8 mouse cellular contexts compared by ENCODE assay signal in the genomic region with DNA sequence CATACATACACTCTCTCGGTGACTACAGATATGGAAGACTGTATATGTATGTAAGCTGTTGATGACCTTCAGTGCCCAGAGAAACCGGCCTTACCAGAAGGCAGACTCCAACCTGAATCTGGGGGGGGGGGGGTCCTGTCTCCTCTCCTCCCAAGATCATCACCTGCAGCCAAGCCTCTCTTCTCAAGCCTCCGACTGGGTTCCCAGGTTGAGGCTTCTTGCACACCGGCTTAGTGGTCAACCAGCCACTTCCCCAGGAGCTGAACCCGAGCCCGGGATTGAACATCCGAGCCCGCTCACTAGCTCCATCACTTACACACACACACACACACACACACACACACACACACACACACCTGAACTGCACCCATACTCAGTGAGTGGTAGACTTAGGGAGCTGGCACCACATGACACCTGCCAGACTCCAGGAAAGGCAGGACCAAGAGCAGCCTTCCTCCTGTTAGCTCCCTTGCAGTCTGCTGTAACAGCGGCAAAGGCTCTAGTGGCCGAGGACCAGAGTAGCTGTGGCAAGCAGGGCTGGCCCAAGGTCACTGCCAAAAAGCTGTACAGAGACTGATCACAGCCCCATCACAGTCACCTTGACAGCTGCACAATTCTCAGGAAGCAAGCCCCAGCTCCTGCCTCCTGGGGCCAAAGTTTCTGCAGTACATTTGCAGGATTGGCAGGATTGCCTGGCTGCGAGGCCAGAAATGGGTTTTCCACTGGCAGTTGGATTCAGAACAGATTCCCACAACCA. TPM values are rescaled to one million over a fixed set of nuclear protein-coding genes. Genes with fewer than 3 reads are reported as not detected.
A peak's percentile ranks its signal among the peaks of the same experiment; 100 is the strongest.
DNase-seq lines count a peak whose midpoint lies in the region; ATAC-seq and TF ChIP-seq lines count a peak whose summit lies in the region.

No protein-coding gene starts in this region.

- H3K36me3 ChIP-seq in E14TG2a.4 (ENCODE audit: insufficient read depth, low read length), result peaks cover 98% of the 10 kb centered on the region
- peaks cover 3% of the 10 kb centered on the region for H3K36me3 ChIP-seq in forebrain, embryonic 15.5 days
- no peaks in the 10 kb centered on the region for H3K36me3 ChIP-seq in small intestine, adult 2 months (ENCODE audit: control insufficient read depth, insufficient read depth, low read length)

- peaks cover 97% of the 10 kb centered on the region for H3K4me1 ChIP-seq in E14TG2a.4 (replicated peaks; ENCODE audit: low read depth, low read length)
- H3K4me1 ChIP-seq in forebrain, embryonic 15.5 days, result peaks cover 30% of the 10 kb centered on the region
- peaks cover 8% of the 10 kb centered on the region; the same call in 1 of the 2 replicates for H3K4me1 ChIP-seq in small intestine, adult 2 months (ENCODE audit: control insufficient read depth, insufficient read depth, insufficient read length, low read length)

- WGBS in forebrain, embryonic 15.5 days, result 12% methylated on average over 11 of the region's 11 CpGs
- 56% methylated on average over 11 of the region's 11 CpGs for WGBS in small intestine, adult 2 months

- intact Hi-C loops in heart, postnatal 36 days (cut with DNase I), result loop anchor here (2.0 to 5.0 kb wide), 2 partner anchors 21 to 51 kb away; no protein-coding TSS in a partner anchor

- H3K27ac ChIP-seq in forebrain, embryonic 15.5 days (replicated peaks), result peak overlapping the region; percentile 97
- H3K27ac ChIP-seq in small intestine, adult 2 months (ENCODE audit: insufficient read depth, low read depth, low read length), result 0 out of 2 replicates have a peak overlapping the region, but pooled peaks have one; percentile 44

- no peaks in the 10 kb centered on the region for H3K9me3 ChIP-seq in E14TG2a.4 (ENCODE audit: low read length)
- no peaks in the 10 kb centered on the region for H3K9me3 ChIP-seq in forebrain, embryonic 15.5 days

- peak overlapping the region; percentile 67 for H3K4me3 ChIP-seq in E14TG2a.4 (replicated peaks; ENCODE audit: low read length)
- peak overlapping the region; percentile 61 for H3K4me3 ChIP-seq in forebrain, embryonic 15.5 days
- no peak overlapping the region for H3K4me3 ChIP-seq in small intestine, adult 2 months (ENCODE audit: low read depth, low read length)

- H3K27me3 ChIP-seq in E14TG2a.4 (ENCODE audit: insufficient read depth, low read length), result no peaks in the 10 kb centered on the region
- H3K27me3 ChIP-seq in forebrain, embryonic 15.5 days, result no peaks in the 10 kb centered on the region
- no peaks in the 10 kb centered on the region for H3K27me3 ChIP-seq in small intestine, adult 2 months (ENCODE audit: control insufficient read depth, insufficient read depth, low read length)

- no peak for TF ChIP-seq CTCF in E14TG2a.4 (conservative IDR thresholded peaks at IDR 0.05; ENCODE audit: low read length)
- TF ChIP-seq CTCF in brain, embryonic 14.5 days (IDR thresholded peaks at IDR 0.05; ENCODE audit: borderline replicate concordance, extremely low read depth, insufficient read depth, insufficient read length), result no peak
- no peak for TF ChIP-seq CTCF in small intestine, adult 2 months (IDR thresholded peaks at IDR 0.05; ENCODE audit: extremely low read depth, insufficient read length, insufficient replicate concordance, low read depth, low read length)

- peak overlapping the region; percentile 83 for H3K9ac ChIP-seq in forebrain, embryonic 15.5 days (replicated peaks)

- no peak for TF ChIP-seq POLR2A in brain, embryonic 14.5 days (IDR thresholded peaks at IDR 0.05; ENCODE audit: borderline replicate concordance, extremely low read depth, insufficient read depth, insufficient read length, poor library complexity, severe bottlenecking)
- no peak for TF ChIP-seq POLR2A in small intestine, adult 2 months (IDR thresholded peaks at IDR 0.05; ENCODE audit: low read depth, low read length)

- peak; percentile 62 for DNase-seq in brain, embryonic 14.5 days (ENCODE audit: low read depth)
- peak; percentile 46 to 55 for DNase-seq in heart, postnatal 36 days
- DNase-seq in layer of hippocampus, postnatal 14 days (ENCODE audit: low spot score in 2 of 2), result peak; percentile 63 to 79
- DNase-seq in lung, postnatal 36 days, result peak; percentile 29
- no peak for DNase-seq in c-Kit-positive CD71-positive TER-119-positive erythroid progenitor cells, embryonic 14.5 days (ENCODE audit: low spot score)

- H3K4me2 ChIP-seq in forebrain, embryonic 15.5 days (replicated peaks), result peak overlapping the region; percentile 78

- ATAC-seq in forebrain, embryonic 15.5 days (replicated peaks), result 0 out of 2 replicates have a peak, but pooled peaks have one; percentile 42

RNA-seq across cellular contexts. Expression of a gene that starts 42.6 kb away (rescaled TPM):
- 7.1 and 10.1 TPM in 2 replicates for polyA plus RNA-seq in brain, embryonic 14.5 days (2012; rRNA removed)
- polyA plus RNA-seq in forebrain, embryonic 15.5 days (2015; fragmentation: Nextera tagmentation; extraction: Ambion mirVana), result 35.0 and 40.0 TPM in 2 replicates
- 1 to 10 TPM; 6.2 to 8.7 TPM for total RNA-seq in heart, postnatal 36 days (2021)
- 10 to 100 TPM; 49.3 to 51.1 TPM for total RNA-seq in layer of hippocampus, postnatal 14 days (2021)
- 0.23 and 0.38 TPM in 2 replicates for polyA plus RNA-seq in small intestine, adult 2 months (2012; rRNA removed)

RNA-seq across cellular contexts. Expression of a gene that starts 54.2 kb away (rescaled TPM):
- polyA plus RNA-seq in brain, embryonic 14.5 days (2012; rRNA removed), result 16.2 and 16.8 TPM in 2 replicates
- 18.7 and 19.1 TPM in 2 replicates for polyA plus RNA-seq in forebrain, embryonic 15.5 days (2015; fragmentation: Nextera tagmentation; extraction: Ambion mirVana)
- total RNA-seq in heart, postnatal 36 days (2021), result 10 to 100 TPM; 22.6 to 26.9 TPM
- total RNA-seq in layer of hippocampus, postnatal 14 days (2021), result 10 to 100 TPM; 41.3 to 45.0 TPM
- polyA plus RNA-seq in small intestine, adult 2 months (2012; rRNA removed), result 25.3 and 31.0 TPM in 2 replicates
